In genomic region chr19:47016487-47016886, GRCm38 (mm10) we compare ENCODE assay signal across 9 mouse cellular contexts. TPM values are rescaled to one million over a fixed set of nuclear protein-coding genes. Genes with fewer than 3 reads are reported as not detected.
A peak's percentile ranks its signal among the peaks of the same experiment; 100 is the strongest.
DNase-seq lines count a peak whose midpoint lies in the region; ATAC-seq lines count a peak whose summit lies in the region.
"Had no signal": no experiment of that assay in that cellular context is flagged by ENCODE, and none has a peak within 500 bp of the region (broad histone marks: within the 10 kb centered on the region; RNA-seq: fewer than 3 reads in every experiment).

No protein-coding gene starts in this region.

- under 1% methylated on average over 15 of the region's 15 CpGs for WGBS in forebrain, embryonic 15.5 days

- no peaks in the 10 kb centered on the region for H3K9me3 ChIP-seq in forebrain, embryonic 15.5 days

- no peak for ATAC-seq in forebrain, embryonic 15.5 days (replicated peaks)
- no peak for ATAC-seq in frontal cortex, adult (ENCODE audit: low TSS enrichment)

- peak overlapping the region; percentile 69 for H3K9ac ChIP-seq in forebrain, embryonic 15.5 days (replicated peaks)

- peaks cover 10% of the 10 kb centered on the region; the same call in 1 of the 2 replicates for H3K36me3 ChIP-seq in forebrain, embryonic 15.5 days

- H3K4me3 ChIP-seq in forebrain, embryonic 15.5 days, result peak overlapping the region; percentile 56

- H3K4me1 ChIP-seq in forebrain, embryonic 15.5 days, result peaks cover 36% of the 10 kb centered on the region

- H3K27me3 ChIP-seq in forebrain, embryonic 15.5 days, result peaks cover 21% of the 10 kb centered on the region; the same call in 1 of the 2 replicates

- peak; percentile 69 to 72 for DNase-seq in layer of hippocampus, postnatal 10 days (ENCODE audit: low spot score in 2 of 2)
- no peak for DNase-seq in layer of hippocampus, adult 8-10 months (ENCODE audit: low spot score in 2 of 2)
- peak; percentile 90 for DNase-seq in adrenal gland, postnatal 14 days
- DNase-seq in kidney, adult 8-10 months, result peak; percentile 38 to 81
- DNase-seq in mesoderm, embryonic 11.5 days (ENCODE audit: low read depth, low spot score), result peak; percentile 87
- peak; percentile 25 to 26 for DNase-seq in spleen, postnatal 36 days (ENCODE audit: low spot score in 2 of 2)

- no peak overlapping the region for H3K27ac ChIP-seq in forebrain, embryonic 15.5 days (replicated peaks)
- H3K27ac ChIP-seq: macrophage had no signal

- peak overlapping the region; percentile 80 for H3K4me2 ChIP-seq in forebrain, embryonic 15.5 days (replicated peaks)

RNA-seq across cellular contexts. Expression of gene Nt5c2, which starts 1.5 kb away (rescaled TPM):
- 10 to 100 TPM; 65.6 to 78.1 TPM for total RNA-seq in layer of hippocampus, postnatal 10 days (2021)
- 100 to 1,000 TPM in 1 of 4 experiments, 10 to 100 TPM in 3; 72.5 to 101 (median 83.1) TPM for total RNA-seq in layer of hippocampus, adult 8-10 months (2022)
- total RNA-seq in adrenal gland, postnatal 14 days (2021), result 79.8 and 82.3 TPM in 2 replicates
- 73.2 and 78.2 TPM in 2 replicates for polyA plus RNA-seq in forebrain, embryonic 15.5 days (2015; fragmentation: Nextera tagmentation; extraction: Ambion mirVana)

RNA-seq across cellular contexts. Expression of gene Ina, which starts 2.0 kb away (rescaled TPM):
- 100 to 1,000 TPM; 197 to 202 TPM for total RNA-seq in layer of hippocampus, postnatal 10 days (2021)
- 100 to 1,000 TPM; 144 to 177 (median 163) TPM for total RNA-seq in layer of hippocampus, adult 8-10 months (2022)
- total RNA-seq in adrenal gland, postnatal 14 days (2021), result 7.5 and 9.6 TPM in 2 replicates
- 333 TPM in 2 replicates for polyA plus RNA-seq in forebrain, embryonic 15.5 days (2015; fragmentation: Nextera tagmentation; extraction: Ambion mirVana)
- polyA plus RNA-seq: macrophage had no signal

RNA-seq across cellular contexts. Expression of gene Pcgf6, which starts 34.2 kb away (rescaled TPM):
- 10 to 100 TPM; 19.7 to 20.4 TPM for total RNA-seq in layer of hippocampus, postnatal 10 days (2021)
- 10 to 100 TPM; 17.7 to 27.8 (median 21.1) TPM for total RNA-seq in layer of hippocampus, adult 8-10 months (2022)
- 8.4 and 9.4 TPM in 2 replicates for total RNA-seq in adrenal gland, postnatal 14 days (2021)
- polyA plus RNA-seq in forebrain, embryonic 15.5 days (2015; fragmentation: Nextera tagmentation; extraction: Ambion mirVana), result 27.4 and 29.8 TPM in 2 replicates

RNA-seq across cellular contexts. Expression of gene Taf5, which starts 51.1 kb away (rescaled TPM):
- 1 to 10 TPM; 6.9 to 7.2 TPM for total RNA-seq in layer of hippocampus, postnatal 10 days (2021)
- total RNA-seq in layer of hippocampus, adult 8-10 months (2022), result 1 to 10 TPM; 5.4 to 6.1 (median 5.7) TPM
- total RNA-seq in adrenal gland, postnatal 14 days (2021), result 4.3 and 4.6 TPM in 2 replicates
- polyA plus RNA-seq in forebrain, embryonic 15.5 days (2015; fragmentation: Nextera tagmentation; extraction: Ambion mirVana), result 6.9 and 7.8 TPM in 2 replicates

Comparison
In these comparisons a context has a peak if more than half of its experiments do, and no peak if none do; other contexts are left out.
1. DNase-seq: peak in layer of hippocampus, postnatal 10 days (2 of 2), adrenal gland, postnatal 14 days (single experiment), kidney, adult 8-10 months (2 of 2), mesoderm, embryonic 11.5 days (single experiment) and spleen, postnatal 36 days (2 of 2); none in layer of hippocampus, adult 8-10 months (0 of 2).
2. RNA of gene Ina, which starts 2.0 kb away (total RNA-seq): 197 to 202 TPM in layer of hippocampus, postnatal 10 days and 144 to 177 TPM in layer of hippocampus, adult 8-10 months; 7.5 to 9.6 TPM in adrenal gland, postnatal 14 days; every median in the first group is over 10 times any median in the second.